Mouse (Mus musculus): Measurements from ENCODE around the gene Sesn2. TPM values are rescaled to one million over a fixed set of nuclear protein-coding genes. Genes with fewer than 3 reads are reported as not detected.
A peak's percentile ranks its signal among the peaks of the same experiment; 100 is the strongest.

The Sesn2 gene
- polyA plus RNA-seq, 1 experiment from 2014 or later, result 16.0 TPM

DNA sequence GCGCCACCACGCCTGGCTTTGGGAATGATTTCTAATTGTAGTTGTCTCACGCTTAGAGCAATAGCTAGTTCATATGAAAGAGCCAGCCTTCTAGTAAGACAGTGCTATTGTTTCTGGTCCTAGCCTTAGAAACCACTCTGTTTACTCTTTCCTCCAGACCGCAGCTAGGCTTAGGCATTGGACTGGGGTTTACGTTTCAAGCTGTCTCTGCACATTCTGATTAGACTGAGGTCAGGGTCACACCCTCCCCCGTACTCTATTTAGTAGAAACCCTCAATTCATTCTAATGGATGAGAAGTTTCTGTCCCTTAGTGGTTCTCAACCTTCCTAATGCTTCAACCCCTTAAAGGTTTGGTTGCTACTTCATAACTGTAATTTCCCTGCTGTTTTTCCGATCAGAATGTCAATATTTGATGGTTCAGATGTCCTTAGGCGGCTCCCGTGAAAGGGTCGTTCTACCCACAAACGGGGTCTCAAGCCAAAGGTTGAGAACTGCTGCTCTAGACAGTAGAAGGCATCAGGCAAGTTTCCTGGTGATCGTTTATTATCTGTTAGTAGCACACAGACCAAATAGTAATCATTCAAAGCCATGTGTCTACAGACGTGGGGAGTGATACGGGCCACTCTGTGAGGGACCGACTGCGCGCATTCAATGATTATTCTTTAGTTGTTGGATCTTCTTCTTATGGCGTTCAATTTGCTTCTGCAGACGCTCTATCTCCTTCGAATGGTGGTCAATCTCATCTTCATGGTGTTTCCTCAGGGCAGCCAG lies 19.9 kb upstream of the Sesn2 start:
- DNase-seq (ENCODE audit: low spot score) (no peak), ATAC-seq (no peak)
- no peak overlapping the region for H3K27ac ChIP-seq (ENCODE audit: low read length)
- 0 out of 2 replicates have a peak, but pooled peaks cover 6% of the 10 kb centered on the region for H3K4me1 ChIP-seq (ENCODE audit: insufficient read depth, low read depth, low read length)
- no peaks in the 10 kb centered on the region for H3K9me3 ChIP-seq (ENCODE audit: low read length)
- H3K9ac ChIP-seq (replicated peaks; ENCODE audit: low read depth), result no peak overlapping the region
- H3K4me2 ChIP-seq (replicated peaks; ENCODE audit: low read depth, low read length), result no peak overlapping the region
- no peaks in the 10 kb centered on the region for H3K36me3 ChIP-seq (ENCODE audit: insufficient read depth, low read length)
- TF ChIP-seq EP300 (IDR thresholded peaks at IDR 0.05), result no peak
- TF ChIP-seq CTCF (IDR thresholded peaks at IDR 0.05), result no peak
- H3K27me3 ChIP-seq (replicated peaks; ENCODE audit: insufficient read depth, low read length), result no peaks in the 10 kb centered on the region
- H3K4me3 ChIP-seq (ENCODE audit: low read depth, low read length), result no peak overlapping the region
- WGBS, result 89% methylated on average over 20 of the region's 20 CpGs

- peak; percentile 44 for DNase-seq (ENCODE audit: low spot score)
- Histone ChIP-seq H3K27ac (ENCODE audit: low read length) (no peak overlapping the region), H3K9ac (replicated peaks; ENCODE audit: low read depth) (no peak overlapping the region)
Observed at GRCm38 (mm10) chr4:132529344-132529743, 19.0 kb upstream of the Sesn2 start.

GRCm38 (mm10) chr4:132527917-132528522 lies 17.7 kb upstream of the Sesn2 start:
- no peak for DNase-seq (ENCODE audit: low spot score)

More at GRCm38 (mm10) chr4:132529344-132529743, 19.0 kb upstream of the Sesn2 start:
- WGBS, result 68% methylated on average over 4 of the region's 4 CpGs
- 0 out of 2 replicates have a peak, but pooled peaks cover 6% of the 10 kb centered on the region for H3K4me1 ChIP-seq (ENCODE audit: insufficient read depth, low read depth, low read length)
- H3K4me3 ChIP-seq (ENCODE audit: low read depth, low read length), result no peak overlapping the region
- no peak for TF ChIP-seq CTCF (IDR thresholded peaks at IDR 0.05)
- no peak for TF ChIP-seq EP300 (IDR thresholded peaks at IDR 0.05)
- H3K36me3 ChIP-seq (ENCODE audit: insufficient read depth, low read length), result no peaks in the 10 kb centered on the region
- no peaks in the 10 kb centered on the region for H3K27me3 ChIP-seq (replicated peaks; ENCODE audit: insufficient read depth, low read length)
- no peaks in the 10 kb centered on the region for H3K9me3 ChIP-seq (ENCODE audit: low read length)
- no peak for ATAC-seq
- H3K4me2 ChIP-seq (replicated peaks; ENCODE audit: low read depth, low read length), result no peak overlapping the region

GRCm38 (mm10) chr4:132526678-132527077 lies 16.4 kb upstream of the Sesn2 start:
- Histone ChIP-seq H3K4me2 (replicated peaks; ENCODE audit: low read depth, low read length) (no peak overlapping the region), H3K4me3 (ENCODE audit: low read depth, low read length) (no peak overlapping the region), H3K27ac (ENCODE audit: low read length) (no peak overlapping the region), H3K9me3 (ENCODE audit: low read length) (no peaks in the 10 kb centered on the region), H3K4me1 (ENCODE audit: insufficient read depth, low read depth, low read length) (no peaks in the 10 kb centered on the region), H3K27me3 (replicated peaks; ENCODE audit: insufficient read depth, low read length) (no peaks in the 10 kb centered on the region), H3K36me3 (ENCODE audit: insufficient read depth, low read length) (no peaks in the 10 kb centered on the region), H3K9ac (replicated peaks; ENCODE audit: low read depth) (no peak overlapping the region)
- no peak for TF ChIP-seq EP300 (IDR thresholded peaks at IDR 0.05)
- TF ChIP-seq CTCF (IDR thresholded peaks at IDR 0.05), result peak; percentile 60
- DNase-seq (ENCODE audit: low spot score), result no peak
- 43% methylated on average over 2 of the region's 2 CpGs for WGBS
- no peak for ATAC-seq

More at GRCm38 (mm10) chr4:132527917-132528522, 17.7 kb upstream of the Sesn2 start:
- H3K9me3 ChIP-seq (ENCODE audit: low read length), result no peaks in the 10 kb centered on the region
- H3K4me1 ChIP-seq (ENCODE audit: insufficient read depth, low read depth, low read length), result 0 out of 2 replicates have a peak, but pooled peaks cover 6% of the 10 kb centered on the region
- WGBS, result 81% methylated on average over 8 of the region's 8 CpGs
- no peaks in the 10 kb centered on the region for H3K27me3 ChIP-seq (replicated peaks; ENCODE audit: insufficient read depth, low read length)
- H3K4me3 ChIP-seq (ENCODE audit: low read depth, low read length), result no peak overlapping the region
- H3K4me2 ChIP-seq (replicated peaks; ENCODE audit: low read depth, low read length), result no peak overlapping the region
- no peak overlapping the region for H3K9ac ChIP-seq (replicated peaks; ENCODE audit: low read depth)
- TF ChIP-seq EP300 (IDR thresholded peaks at IDR 0.05), result no peak
- no peak for TF ChIP-seq CTCF (IDR thresholded peaks at IDR 0.05)
- no peaks in the 10 kb centered on the region for H3K36me3 ChIP-seq (ENCODE audit: insufficient read depth, low read length)
- no peak overlapping the region for H3K27ac ChIP-seq (ENCODE audit: low read length)
- no peak for ATAC-seq

- TF ChIP-seq EP300 (IDR thresholded peaks at IDR 0.05), result no peak
- TF ChIP-seq CTCF (IDR thresholded peaks at IDR 0.05), result no peak
- no peak overlapping the region for H3K9ac ChIP-seq (replicated peaks; ENCODE audit: low read depth)
Observed at GRCm38 (mm10) chr4:132524808-132525207, 14.5 kb upstream of the Sesn2 start.

GRCm38 (mm10) chr4:132524321-132524741 lies 14.0 kb upstream of the Sesn2 start:
- peak overlapping the region; percentile 43; the same call in 1 of the 2 replicates for H3K27ac ChIP-seq (ENCODE audit: low read length)
- no peak overlapping the region for H3K4me3 ChIP-seq (ENCODE audit: low read depth, low read length)
- WGBS, result 21% methylated on average over 11 of the region's 11 CpGs
- ATAC-seq (peak; percentile 56), DNase-seq (ENCODE audit: low spot score) (peak; percentile 48)
- TF ChIP-seq CTCF (IDR thresholded peaks at IDR 0.05) (peak; percentile 34), EP300 (IDR thresholded peaks at IDR 0.05) (no peak)
- H3K4me2 ChIP-seq (replicated peaks; ENCODE audit: low read depth, low read length), result no peak overlapping the region
- H3K9ac ChIP-seq (replicated peaks; ENCODE audit: low read depth), result no peak overlapping the region
- H3K4me1 ChIP-seq (ENCODE audit: insufficient read depth, low read depth, low read length), result no peaks in the 10 kb centered on the region
- no peaks in the 10 kb centered on the region for H3K27me3 ChIP-seq (replicated peaks; ENCODE audit: insufficient read depth, low read length)
- H3K9me3 ChIP-seq (ENCODE audit: low read length), result no peaks in the 10 kb centered on the region
- no peaks in the 10 kb centered on the region for H3K36me3 ChIP-seq (ENCODE audit: insufficient read depth, low read length)

More at GRCm38 (mm10) chr4:132524808-132525207, 14.5 kb upstream of the Sesn2 start:
- no peak overlapping the region for H3K4me3 ChIP-seq (ENCODE audit: low read depth, low read length)
- H3K27ac ChIP-seq (ENCODE audit: low read length), result peak overlapping the region; percentile 43; the same call in 1 of the 2 replicates
- H3K4me1 ChIP-seq (ENCODE audit: insufficient read depth, low read depth, low read length), result no peaks in the 10 kb centered on the region
- WGBS, result 48% methylated on average over 6 of the region's 6 CpGs
- H3K9me3 ChIP-seq (ENCODE audit: low read length), result no peaks in the 10 kb centered on the region
- DNase-seq (ENCODE audit: low spot score) (peak; percentile 43), ATAC-seq (peak; percentile 47)
- no peaks in the 10 kb centered on the region for H3K36me3 ChIP-seq (ENCODE audit: insufficient read depth, low read length)
- no peaks in the 10 kb centered on the region for H3K27me3 ChIP-seq (replicated peaks; ENCODE audit: insufficient read depth, low read length)
- H3K4me2 ChIP-seq (replicated peaks; ENCODE audit: low read depth, low read length), result no peak overlapping the region
